In the genomic region with DNA sequence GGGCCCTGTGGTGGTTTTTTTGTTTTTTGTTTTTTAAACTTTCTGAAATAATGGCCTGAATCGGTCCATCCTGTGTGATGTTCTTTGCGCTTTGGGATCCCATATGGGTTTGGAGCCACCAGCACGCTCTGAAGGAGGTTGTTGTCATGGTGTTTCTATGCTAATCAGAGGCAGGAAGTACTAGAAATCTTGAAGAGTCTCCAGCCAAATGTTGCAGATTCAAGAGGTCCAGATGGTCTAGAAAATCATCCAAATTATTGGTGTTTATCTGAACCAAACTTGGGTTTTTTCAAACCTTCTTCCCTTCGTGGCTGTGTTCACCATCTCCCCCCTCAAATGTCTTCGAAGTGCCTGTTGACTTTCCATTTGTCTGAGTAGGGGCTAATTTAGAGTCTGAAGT, we compare ENCODE assay signal across 21 mouse cellular contexts.
DNase-seq lines count a peak whose midpoint lies in the region; ATAC-seq lines count a peak whose summit lies in the region.
"Had no signal": no experiment of that assay in that cellular context is flagged by ENCODE, and none has a peak within 500 bp of the region (broad histone marks: within the 10 kb centered on the region; RNA-seq: fewer than 3 reads in every experiment).

No protein-coding gene starts in this region.

- DNase-seq in frontal cortex, postnatal 14 days (ENCODE audit: low spot score in 2 of 2), result no peak
- DNase-seq in layer of hippocampus, adult 18-20 months (ENCODE audit: low spot score in 2 of 2), result peak; percentile 53 to 77
- no peak for DNase-seq in layer of hippocampus, postnatal 25 days (ENCODE audit: extremely low spot score in 1 of 2, low spot score in 1 of 2)
- DNase-seq in layer of hippocampus, adult 9-11 months, result peak; percentile 77
- no peak for DNase-seq in kidney, adult 11 months
- DNase-seq in yolk sac, embryonic 10.5 days (ENCODE audit: low spot score), result no peak
- DNase-seq: adrenal gland, postnatal 14 days; cerebellum, adult 18-20 months; cerebellum, postnatal 10 days; gastrocnemius, postnatal 10 days; heart, postnatal 14 days; kidney, adult 2 months; kidney, postnatal 36 days; liver; lung, adult 2 months; lung, postnatal 10 days; midbrain, embryonic 14.5 days; thymus, postnatal 25 days had no signal

- peak; percentile 34; the same call in 1 of the 2 replicates for ATAC-seq in frontal cortex, adult (ENCODE audit: low TSS enrichment)
- ATAC-seq: CD4-positive, CD25-positive, alpha-beta regulatory T cell, adult 4 months; hindbrain, embryonic 16.5 days had no signal

Comparison
In these comparisons a context has a peak if more than half of its experiments do, and no peak if none do; other contexts are left out.
1. DNase-seq: peak in layer of hippocampus, adult 18-20 months (2 of 2) and layer of hippocampus, adult 9-11 months (single experiment); none in frontal cortex, postnatal 14 days (0 of 2), layer of hippocampus, postnatal 25 days (0 of 2), kidney, adult 11 months (single experiment) and yolk sac, embryonic 10.5 days (single experiment).